Mouse (Mus musculus): ENCODE results near the gene Lsm12.

Gene Lsm12

DNA sequence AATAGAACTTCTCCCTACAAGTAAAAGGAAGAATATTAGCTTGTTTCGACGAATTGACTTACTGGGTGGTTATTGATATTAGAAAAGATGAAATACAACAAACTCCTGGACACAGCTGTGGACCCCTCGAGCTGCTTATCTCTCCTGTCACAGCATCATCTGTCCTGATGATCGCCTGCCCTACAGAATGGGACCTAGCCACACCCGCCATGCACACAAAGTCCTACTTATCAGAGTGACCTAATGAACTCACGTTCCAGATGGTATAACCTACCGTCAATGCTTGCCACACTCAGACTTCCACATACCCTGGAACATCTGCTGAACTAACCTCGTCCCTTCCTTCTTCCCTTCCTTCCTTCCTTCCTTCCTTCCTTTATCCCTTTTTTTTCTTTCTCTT lies 68.9 kb downstream of the Lsm12 start:
- DNase-seq (ENCODE audit: low spot score) = no peak
